Mouse (Mus musculus) forebrain, postnatal 0 days (tissue): Measurements from ENCODE around the gene Hoxa13. TPM values are rescaled to one million over a fixed set of nuclear protein-coding genes. Genes with fewer than 3 reads are reported as not detected.
A peak's percentile ranks its signal among the peaks of the same experiment; 100 is the strongest.

Experiments
- ATAC-seq: fragments of 200-750 bp; cut with Nextera tagmentation; 2 replicates; pipeline ENCODE4 v1.8.0; 2017; ENCODE audit warnings: mild to moderate bottlenecking, moderate library complexity
- DNase-seq: peaks from one replicate; pipeline ENCODE4 v3.0.0-alpha.2; 2015
- H3K27ac ChIP-seq: fragments of 300-500 bp; sonication (generic); 2 replicates; pipeline ENCODE4 v1.5.1; 2014; ENCODE audit warnings: low read depth, mild to moderate bottlenecking, antibody characterized with exemption, low read length, moderate library complexity, mixed read lengths
- H3K27me3 ChIP-seq: fragments of 300-500 bp; sonication (generic); 2 replicates; pipeline ENCODE4 v1.6.1; 2014; ENCODE audit warnings: mild to moderate bottlenecking, low read length, mixed read lengths; ENCODE audit not compliant: insufficient read depth
- H3K36me3 ChIP-seq: fragments of 300-500 bp; sonication (generic); 2 replicates; pipeline ENCODE4 v1.6.1; 2014; ENCODE audit warnings: mild to moderate bottlenecking, moderate library complexity; ENCODE audit not compliant: insufficient read depth
- H3K4me1 ChIP-seq: fragments of 300-500 bp; sonication (generic); 2 replicates; pipeline ENCODE4 v1.6.1; 2014; ENCODE audit warnings: antibody characterized with exemption; ENCODE audit not compliant: insufficient read depth
- H3K4me2 ChIP-seq: fragments of 300-500 bp; sonication (generic); 2 replicates; pipeline ENCODE4 v1.6.1; 2014; ENCODE audit warnings: low read depth, mild to moderate bottlenecking, moderate library complexity
- H3K4me3 ChIP-seq: fragments of 300-500 bp; sonication (generic); 2 replicates; pipeline ENCODE4 v1.5.1; 2014; ENCODE audit warnings: low read depth, low read length, mixed read lengths
- H3K9ac ChIP-seq: fragments of 300-500 bp; sonication (generic); 2 replicates; pipeline ENCODE4 v1.6.1; 2014; ENCODE audit warnings: mild to moderate bottlenecking
- H3K9me3 ChIP-seq: fragments of 300-500 bp; sonication (generic); 2 replicates; pipeline ENCODE4 v1.6.1; 2016; ENCODE audit warnings: low read length
- CTCF ChIP-seq: sonication (generic); IDR thresholded peaks from 2 replicates; pipeline ENCODE4 v1.5.1; 2016; ENCODE audit warnings: antibody characterized with exemption, control low read depth, low read depth
- WGBS: fragments of 180-500 bp; shearing (Covaris S2); extraction: QIAGEN DNeasy Blood & Tissue Kit; methylation state at CpG from one replicate; pipeline ENCODE4 v1.1.7; 2014; 5-methylcytosine and 5-hydroxymethylcytosine counted together
- polyA plus RNA-seq: library from polyadenylated mRNA; unstranded; fragments of >200 nt; fragmentation: Nextera tagmentation; extraction: Ambion mirVana; gene quantifications from 2 replicates; pipeline ENCODE4 v1.2.1, GENCODE M21; 2015
- total RNA-seq: library from RNA; depleted of rRNA; stranded (reverse); fragments of >200 nt; gene quantifications from 2 replicates; pipeline ENCODE4 v1.2.3, GENCODE M21; 2014

Hoxa13 gene
- total and polyA plus RNA-seq, 2 experiments from 2014 or later: not detected

GRCm38 (mm10) chr6:52224895-52225611, 35.6 kb downstream of the Hoxa13 start:
- TF ChIP-seq CTCF: no peak
- 2% methylated on average over 36 of the region's 36 CpGs for WGBS

DNA sequence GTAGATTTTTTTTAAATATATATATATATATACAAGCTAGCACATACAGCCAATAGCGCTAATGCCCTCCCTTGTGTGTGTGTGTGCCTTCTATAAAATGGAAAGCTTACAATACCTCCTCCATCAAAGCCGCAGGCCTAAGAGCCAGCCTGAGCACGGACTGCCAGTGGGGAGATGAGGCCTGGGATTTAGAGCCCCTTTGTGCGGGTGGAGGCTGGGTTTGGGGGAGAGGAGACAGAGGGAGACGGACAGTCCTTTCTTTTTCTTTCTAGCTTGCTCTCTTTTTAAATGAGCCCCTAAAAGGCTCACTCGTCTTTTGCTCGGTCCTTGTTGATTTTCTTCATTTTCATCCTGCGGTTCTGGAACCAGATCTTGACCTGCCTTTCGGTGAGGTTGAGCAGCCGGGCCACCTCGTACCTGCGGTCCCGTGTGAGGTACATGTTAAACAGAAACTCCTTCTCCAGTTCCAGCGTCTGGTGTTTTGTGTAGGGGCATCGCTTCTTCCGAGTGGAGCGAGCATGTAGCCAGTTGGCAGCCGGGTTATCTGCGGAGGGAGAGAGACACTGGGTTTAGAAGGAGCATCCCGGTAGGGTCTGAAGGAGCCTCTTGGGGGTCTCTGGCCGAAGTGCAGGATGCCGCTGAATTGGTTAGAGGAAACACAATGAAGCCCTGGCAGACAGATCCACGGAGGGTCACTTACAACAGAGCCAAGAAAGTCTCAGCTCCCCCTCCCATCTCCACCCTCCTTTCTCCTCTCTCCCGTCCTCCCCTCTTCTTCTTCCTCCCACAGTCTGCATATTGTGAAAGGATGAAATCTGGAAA, 36.5 kb downstream of the Hoxa13 start:
- H3K27me3 ChIP-seq: peaks cover 98% of the 10 kb centered on the region
- H3K36me3 ChIP-seq: no peaks in the 10 kb centered on the region
- no peak overlapping the region for H3K9ac ChIP-seq
- H3K9me3 ChIP-seq: no peaks in the 10 kb centered on the region
- DNase-seq (no peak), ATAC-seq (no peak)
- no peak for TF ChIP-seq CTCF
- no peak overlapping the region for H3K4me3 ChIP-seq
- H3K27ac ChIP-seq: no peak overlapping the region
- WGBS: 3% methylated on average over 24 of the region's 24 CpGs
- no peaks in the 10 kb centered on the region for H3K4me1 ChIP-seq
- no peak overlapping the region for H3K4me2 ChIP-seq

More at GRCm38 (mm10) chr6:52224895-52225611, 35.6 kb downstream of the Hoxa13 start:
- H3K36me3 ChIP-seq: no peaks in the 10 kb centered on the region
- DNase-seq (no peak), ATAC-seq (no peak)
- H3K9ac ChIP-seq: no peak overlapping the region
- H3K9me3 ChIP-seq: no peaks in the 10 kb centered on the region
- peaks cover 96% of the 10 kb centered on the region for H3K27me3 ChIP-seq
- H3K4me2 ChIP-seq: no peak overlapping the region
- H3K4me1 ChIP-seq: no peaks in the 10 kb centered on the region
- H3K27ac ChIP-seq: no peak overlapping the region
- no peak overlapping the region for H3K4me3 ChIP-seq

DNA sequence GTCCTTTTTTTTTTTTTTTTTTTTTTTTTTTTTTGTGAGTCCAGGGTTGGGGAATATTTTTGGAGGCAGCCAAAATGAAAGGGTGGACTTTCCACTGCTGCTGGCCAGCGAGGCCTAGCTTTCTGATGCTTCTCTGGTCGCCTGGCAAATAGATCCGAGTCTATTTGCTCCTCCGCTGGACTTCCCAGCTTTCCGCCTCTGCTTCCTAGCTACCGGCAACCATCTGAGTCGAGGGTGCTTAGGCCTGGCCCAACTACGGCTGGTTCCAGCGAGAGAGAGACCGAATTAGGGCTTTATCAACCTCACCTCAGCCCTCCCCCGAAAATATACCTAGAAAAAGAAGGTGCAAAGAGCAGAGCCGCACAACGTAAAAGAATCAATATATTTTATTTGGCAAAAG, 38.0 kb downstream of the Hoxa13 start:
- Histone ChIP-seq H3K36me3 (no peaks in the 10 kb centered on the region), H3K9me3 (no peaks in the 10 kb centered on the region), H3K4me1 (no peaks in the 10 kb centered on the region), H3K27ac (no peak overlapping the region), H3K9ac (no peak overlapping the region), H3K4me3 (no peak overlapping the region), H3K27me3 (peaks cover 99% of the 10 kb centered on the region), H3K4me2 (no peak overlapping the region)
- ATAC-seq (no peak), DNase-seq (no peak)
- no peak for TF ChIP-seq CTCF
- WGBS: 15% methylated on average over 13 of the region's 13 CpGs

- H3K4me2 ChIP-seq: peak overlapping the region; percentile 88
Measured at GRCm38 (mm10) chr6:52221993-52222685, 38.5 kb downstream of the Hoxa13 start.

DNA sequence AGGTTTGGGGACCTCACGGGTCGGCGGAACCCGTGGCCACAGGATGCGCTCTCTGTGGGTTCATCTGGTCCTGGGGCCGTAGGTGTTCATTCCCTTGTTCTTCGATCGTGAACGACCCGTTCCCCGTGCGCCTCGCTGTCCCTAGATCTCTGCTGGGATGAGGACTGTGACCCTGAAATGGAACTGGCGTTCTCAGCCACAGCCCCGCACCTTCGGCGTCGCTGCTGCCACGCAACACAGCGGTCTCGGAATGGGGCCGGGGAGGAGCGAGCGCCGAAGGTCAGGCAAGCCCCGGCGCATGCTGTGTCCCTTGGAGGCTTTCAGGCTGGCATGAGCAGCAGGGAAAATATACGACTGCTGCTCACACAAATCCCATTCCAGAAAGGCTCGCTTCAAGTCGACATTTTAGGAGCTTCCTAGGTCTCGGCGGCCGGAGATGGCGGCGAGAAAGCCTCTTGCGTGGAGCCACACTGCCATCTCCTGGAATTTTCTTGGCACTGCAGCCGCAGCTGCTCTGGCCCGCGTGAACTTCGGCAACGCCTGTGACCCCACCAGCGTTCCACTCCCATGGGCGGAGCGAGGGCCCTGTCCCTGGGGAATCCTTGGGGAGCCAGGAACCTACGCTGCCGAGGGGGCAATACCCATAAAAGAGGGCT, 39.2 kb downstream of the Hoxa13 start, which contains the start of gene Hoxa7:
Gene Hoxa7, minus strand, starts transcription at position 518 of the 656 bp plus-strand sequence.
- Histone ChIP-seq H3K4me2 (peak within 1 kb of the TSS; percentile 88), H3K4me1 (peaks cover 4% of the 10 kb centered on the region; the same call in 1 of the 2 replicates), H3K36me3 (no peaks in the 10 kb centered on the region), H3K9ac (peak within 1 kb of the TSS; percentile 62), H3K27ac (no peak within 1 kb of the TSS), H3K27me3 (peaks cover 99% of the 10 kb centered on the region), H3K9me3 (no peaks in the 10 kb centered on the region), H3K4me3 (peak within 1 kb of the TSS; percentile 50)
- ATAC-seq: peak; percentile 79
- 2% methylated on average over 46 of the region's 46 CpGs for WGBS
- TF ChIP-seq CTCF: peak; percentile 99
- DNase-seq: peak; percentile 90

More at GRCm38 (mm10) chr6:52221993-52222685, 38.5 kb downstream of the Hoxa13 start:
- peak overlapping the region; percentile 50 for H3K4me3 ChIP-seq
- H3K27ac ChIP-seq: no peak overlapping the region
- WGBS: 10% methylated on average over 21 of the region's 21 CpGs
- no peak for ATAC-seq
- no peaks in the 10 kb centered on the region for H3K9me3 ChIP-seq
- peaks cover 3% of the 10 kb centered on the region; the same call in 1 of the 2 replicates for H3K4me1 ChIP-seq
- no peaks in the 10 kb centered on the region for H3K36me3 ChIP-seq
- no peak overlapping the region for H3K9ac ChIP-seq
- H3K27me3 ChIP-seq: peaks cover 99% of the 10 kb centered on the region
- no peak for DNase-seq
- TF ChIP-seq CTCF: no peak

DNA sequence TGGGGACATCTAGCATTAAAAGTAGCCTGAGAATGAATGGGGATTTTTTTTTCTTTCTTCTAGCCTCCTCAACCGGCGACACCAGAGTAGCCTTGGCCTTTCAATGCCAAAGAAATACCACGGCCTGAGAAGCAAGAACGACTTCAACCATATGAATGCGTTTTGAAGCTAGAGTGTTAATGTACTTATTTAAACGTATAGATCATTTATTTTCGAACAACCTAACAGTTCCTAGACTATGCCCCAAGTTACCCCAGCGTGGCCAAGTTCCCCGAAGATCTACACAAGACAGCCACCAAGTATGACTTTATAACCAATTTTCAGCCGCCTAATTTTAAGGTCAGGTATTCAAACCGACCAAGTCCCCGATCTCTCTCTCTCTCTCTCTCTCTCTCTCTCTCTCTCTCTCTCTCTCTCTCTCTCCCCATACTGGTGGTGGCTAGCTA, 39.8 kb downstream of the Hoxa13 start:
- peaks cover 99% of the 10 kb centered on the region for H3K27me3 ChIP-seq
- no peaks in the 10 kb centered on the region for H3K36me3 ChIP-seq
- ATAC-seq: no peak
- no peak for TF ChIP-seq CTCF
- WGBS: 5% methylated on average over 12 of the region's 12 CpGs
- no peak overlapping the region for H3K27ac ChIP-seq
- no peaks in the 10 kb centered on the region for H3K9me3 ChIP-seq
- peak overlapping the region; percentile 88 for H3K4me2 ChIP-seq
- H3K4me1 ChIP-seq: peaks cover 4% of the 10 kb centered on the region; the same call in 1 of the 2 replicates
- no peak for DNase-seq
- no peak overlapping the region for H3K9ac ChIP-seq
- H3K4me3 ChIP-seq: peak overlapping the region; percentile 50
